Mouse (Mus musculus): Measurements from ENCODE around the gene Gpr143. TPM values are rescaled to one million over a fixed set of nuclear protein-coding genes. Genes with fewer than 3 reads are reported as not detected.

Gene Gpr143
- total RNA-seq, 2 experiments from 2014 or later: not detected

Other genes with a start within 250 kb of the Gpr143 start
- not detected for gene Cldn34a, start 218.6 kb upstream of the Gpr143 start, total RNA-seq (2021)
- gene Shroom2, start 12.5 kb upstream of the Gpr143 start, total RNA-seq (2021): 1 to 10 TPM; 2.8 to 8.3 TPM
- gene Usp51, start 224.5 kb downstream of the Gpr143 start, total RNA-seq (2021): 1 to 10 TPM; 2.6 to 3.7 TPM